Mouse (Mus musculus): ENCODE measurements at regions not wholly inside any gene's neighbourhood (a gene's known extent, or its start where the extent isn't known, plus 50 kb on each side); places are given as distances from the start of the nearest gene placed in this dataset.

- no peak for DNase-seq
Measured at GRCm38 (mm10) chr1:91611281-91611680, 70.9 kb downstream of the Asb1 start.

GRCm38 (mm10) chr1:91611694-91612093 lies 71.3 kb downstream of the Asb1 start:
- no peak for DNase-seq

GRCm38 (mm10) chr1:91612912-91613311 lies 72.6 kb downstream of the Asb1 start:
- DNase-seq, result no peak

GRCm38 (mm10) chr1:91615396-91615795 lies 75.1 kb downstream of the Asb1 start:
- no peak for DNase-seq

- no peak for DNase-seq
Measured at GRCm38 (mm10) chr1:91618527-91619135, 78.3 kb downstream of the Asb1 start.

GRCm38 (mm10) chr1:91621141-91621540 lies 80.8 kb downstream of the Asb1 start:
- no peak for DNase-seq

GRCm38 (mm10) chr1:91622874-91623273 lies 82.5 kb downstream of the Asb1 start:
- DNase-seq, result peak; percentile 16 to 28

- no peak for DNase-seq
Measured at GRCm38 (mm10) chr1:91624028-91624427, 83.7 kb downstream of the Asb1 start.

GRCm38 (mm10) chr1:91624531-91625300 lies 84.4 kb downstream of the Asb1 start:
- no peak for DNase-seq

GRCm38 (mm10) chr1:91626090-91626489 lies 85.7 kb downstream of the Asb1 start:
- DNase-seq, result no peak

- DNase-seq, result no peak
Measured at GRCm38 (mm10) chr1:91630206-91630605, 89.9 kb downstream of the Asb1 start.

- DNase-seq, result no peak
Measured at GRCm38 (mm10) chr1:91630871-91631410, 90.6 kb downstream of the Asb1 start.

GRCm38 (mm10) chr1:91632906-91633493 lies 92.7 kb downstream of the Asb1 start:
- DNase-seq, result no peak

GRCm38 (mm10) chr1:91636571-91636970 lies 96.2 kb downstream of the Asb1 start:
- no peak for DNase-seq

GRCm38 (mm10) chr1:91640551-91640950 lies 100.2 kb downstream of the Asb1 start:
- DNase-seq, result no peak

GRCm38 (mm10) chr1:91658991-91659441 lies 118.7 kb downstream of the Asb1 start:
- DNase-seq, result no peak

GRCm38 (mm10) chr1:91659486-91659885 lies 119.1 kb downstream of the Asb1 start:
- DNase-seq, result no peak

GRCm38 (mm10) chr1:91663289-91663688 lies 122.9 kb downstream of the Asb1 start:
- no peak for DNase-seq

- no peak for DNase-seq
Measured at GRCm38 (mm10) chr1:91664622-91665021, 124.3 kb downstream of the Asb1 start.

GRCm38 (mm10) chr1:91668530-91668929 lies 128.2 kb downstream of the Asb1 start:
- DNase-seq, result peak in 1 of 2 experiments; percentile 4

- DNase-seq, result no peak
Measured at GRCm38 (mm10) chr1:91670980-91671379, 130.3 kb upstream of the Twist2 start.

GRCm38 (mm10) chr1:91674082-91674655 lies 127.1 kb upstream of the Twist2 start:
- no peak for DNase-seq

GRCm38 (mm10) chr1:91677062-91677461 lies 124.2 kb upstream of the Twist2 start:
- no peak for DNase-seq

Data from layer of hippocampus, postnatal 36 days (tissue).